Mouse (Mus musculus) layer of hippocampus, adult 2 months (tissue): ENCODE data around the gene Mark4. TPM values are rescaled to one million over a fixed set of nuclear protein-coding genes. Genes with fewer than 3 reads are reported as not detected.
A peak's percentile ranks its signal among the peaks of the same experiment; 100 is the strongest.

Experiments used
- DNase-seq, 2 experiments: peaks; one replicate each; pipeline ENCODE4 v3.0.0; 2022; ENCODE audit warnings: low spot score in 2 of 2
- H3K27ac ChIP-seq: fragments of 200-600 bp; 2 replicates; pipeline ENCODE4 v1.8.1; 2022
- H3K4me3 ChIP-seq: fragments of 200-600 bp; 2 replicates; pipeline ENCODE4 v1.8.1; 2022; ENCODE audit warnings: mild to moderate bottlenecking
- CTCF ChIP-seq: fragments of 200-600 bp; conservative IDR thresholded peaks from 2 replicates; pipeline ENCODE4 v1.8.1; 2022; ENCODE audit warnings: antibody characterized with exemption, mild to moderate bottlenecking, moderate library complexity
- total RNA-seq, 2 experiments: library from RNA; stranded (reverse); gene quantifications; 2 replicates each; pipeline ENCODE4 v1.2.3; 2021

The Mark4 gene
- total RNA-seq, 2 experiments from 2014 or later, result 92.9 to 99.6 TPM

GRCm38 (mm10) chr7:19491731-19492130 lies 33.1 kb upstream of the Mark4 start:
- Histone ChIP-seq H3K27ac (no peak overlapping the region), H3K4me3 (no peak overlapping the region)
- peak; percentile 35 for TF ChIP-seq CTCF
- DNase-seq, result no peak

- Histone ChIP-seq H3K4me3 (peak overlapping the region; percentile 1; the same call in 1 of the 2 replicates), H3K27ac (no peak overlapping the region)
- TF ChIP-seq CTCF, result no peak
- no peak for DNase-seq
Measured at GRCm38 (mm10) chr7:19489525-19489924, 30.9 kb upstream of the Mark4 start.

- Histone ChIP-seq H3K27ac (no peak overlapping the region), H3K4me3 (no peak overlapping the region)
- no peak for TF ChIP-seq CTCF
- DNase-seq, result no peak
Measured at GRCm38 (mm10) chr7:19486549-19486948, 27.9 kb upstream of the Mark4 start.

- TF ChIP-seq CTCF, result no peak
- H3K4me3 ChIP-seq, result no peak overlapping the region
- no peak for DNase-seq
- H3K27ac ChIP-seq, result no peak overlapping the region
Measured at GRCm38 (mm10) chr7:19485488-19485887, 26.9 kb upstream of the Mark4 start.

- DNase-seq, result no peak
- no peak overlapping the region for H3K27ac ChIP-seq
- H3K4me3 ChIP-seq, result no peak overlapping the region
- TF ChIP-seq CTCF, result no peak
Measured at GRCm38 (mm10) chr7:19483281-19483680, 24.7 kb upstream of the Mark4 start.

GRCm38 (mm10) chr7:19477624-19478384 lies 19.2 kb upstream of the Mark4 start:
- no peak for DNase-seq
- no peak overlapping the region for H3K4me3 ChIP-seq
- H3K27ac ChIP-seq, result no peak overlapping the region
- TF ChIP-seq CTCF, result no peak

- Histone ChIP-seq H3K27ac (no peak overlapping the region), H3K4me3 (no peak overlapping the region)
- DNase-seq, result no peak
- peak; percentile 64 for TF ChIP-seq CTCF
Measured at GRCm38 (mm10) chr7:19477084-19477483, 18.5 kb upstream of the Mark4 start.

GRCm38 (mm10) chr7:19473875-19474443 lies 15.3 kb upstream of the Mark4 start:
- DNase-seq, result peak; percentile 47 to 73
- peak overlapping the region; percentile 87 for H3K27ac ChIP-seq
- H3K4me3 ChIP-seq, result peak overlapping the region; percentile 66
- no peak for TF ChIP-seq CTCF

- Histone ChIP-seq H3K4me3 (no peak overlapping the region), H3K27ac (no peak overlapping the region)
- DNase-seq, result no peak
- TF ChIP-seq CTCF, result no peak
Measured at GRCm38 (mm10) chr7:19472403-19472802, 13.8 kb upstream of the Mark4 start.

- no peak for DNase-seq
- TF ChIP-seq CTCF, result no peak
- no peak overlapping the region for H3K4me3 ChIP-seq
- H3K27ac ChIP-seq, result no peak overlapping the region
Measured at GRCm38 (mm10) chr7:19470308-19470707, 11.7 kb upstream of the Mark4 start.

GRCm38 (mm10) chr7:19469404-19469803 lies 10.8 kb upstream of the Mark4 start:
- TF ChIP-seq CTCF, result no peak
- no peak for DNase-seq
- Histone ChIP-seq H3K27ac (no peak overlapping the region), H3K4me3 (no peak overlapping the region)

- Histone ChIP-seq H3K27ac (no peak overlapping the region), H3K4me3 (no peak overlapping the region)
- TF ChIP-seq CTCF, result no peak
- no peak for DNase-seq
Measured at GRCm38 (mm10) chr7:19468279-19468678, 9.7 kb upstream of the Mark4 start.

GRCm38 (mm10) chr7:19467638-19468037 lies 9.0 kb upstream of the Mark4 start:
- DNase-seq, result no peak
- Histone ChIP-seq H3K4me3 (no peak overlapping the region), H3K27ac (no peak overlapping the region)
- no peak for TF ChIP-seq CTCF

- H3K4me3 ChIP-seq, result no peak overlapping the region
- H3K27ac ChIP-seq, result no peak overlapping the region
- no peak for TF ChIP-seq CTCF
- DNase-seq, result no peak
Measured at GRCm38 (mm10) chr7:19466602-19467145, 8.1 kb upstream of the Mark4 start.
